ENCODE assay signal across 8 mouse cellular contexts in the genomic region with DNA sequence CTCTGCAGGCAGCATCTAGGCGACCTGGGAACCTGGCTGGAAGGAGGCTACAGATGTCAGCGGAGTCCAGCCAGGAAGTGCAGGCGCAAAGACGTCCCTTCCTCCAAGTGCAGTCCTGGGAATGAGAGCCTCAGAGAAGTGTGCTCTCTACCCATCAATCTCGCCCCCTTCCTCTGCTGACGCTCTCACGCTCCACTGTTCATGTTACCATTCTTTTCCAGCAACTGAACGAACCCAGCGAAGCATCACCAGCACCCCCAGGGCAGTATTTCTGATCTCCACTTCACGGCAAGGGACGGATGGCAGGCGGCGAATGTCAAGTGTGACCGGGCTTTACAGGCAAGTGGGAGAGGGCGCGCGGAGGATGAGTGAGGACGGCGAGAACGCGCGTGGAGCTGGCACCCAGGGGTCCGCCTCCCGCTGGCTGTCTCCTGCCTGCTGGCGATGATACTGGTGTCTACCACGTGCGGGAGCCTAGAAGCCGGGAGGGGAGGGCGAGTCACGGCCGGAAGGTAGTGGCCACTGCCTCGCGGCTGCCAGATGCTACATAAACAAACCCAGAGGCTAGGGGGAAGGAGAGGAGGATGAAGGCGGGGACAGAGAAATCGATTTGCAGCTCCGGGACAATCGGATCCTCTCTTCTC. TPM values are rescaled to one million over a fixed set of nuclear protein-coding genes. Genes with fewer than 3 reads are reported as not detected.
DNase-seq lines count a peak whose midpoint lies in the region; ATAC-seq and TF ChIP-seq lines count a peak whose summit lies in the region.

Gene Galntl6, minus strand, starts transcription at position 445 of the 644 bp plus-strand sequence.

- TF ChIP-seq CTCF in gastrocnemius, adult 2 months (IDR thresholded peaks at IDR 0.05), result no peak
- TF ChIP-seq CTCF in embryonic fibroblast, embryonic 13.5 days (IDR thresholded peaks at IDR 0.05; ENCODE audit: borderline replicate concordance, insufficient read depth, low read length), result no peak
- TF ChIP-seq CTCF in liver, embryonic 14.5 days (IDR thresholded peaks at IDR 0.05; ENCODE audit: low read depth), result no peak

- H3K4me3 ChIP-seq in gastrocnemius, adult 2 months, result peak within 1 kb of the TSS; percentile 63
- peak within 1 kb of the TSS; percentile 45 for H3K4me3 ChIP-seq in embryonic fibroblast, embryonic 13.5 days (ENCODE audit: insufficient read depth, low read length)
- H3K4me3 ChIP-seq in liver, embryonic 14.5 days (ENCODE audit: insufficient read depth in 1 of 2, low read depth in 2 of 2, low read length in 2 of 2), result peak within 1 kb of the TSS; percentile 8 to 22; a peak in 2 of 4 replicates

- intact Hi-C loops in gastrocnemius, adult 2 months (cut with DNase I), result no loop called here

- no peaks in the 10 kb centered on the region for H3K36me3 ChIP-seq in liver, embryonic 14.5 days (replicated peaks; ENCODE audit: control insufficient read depth, insufficient read depth, low read depth)

- WGBS in liver, embryonic 14.5 days (ENCODE audit: insufficient replicate concordance), result 2% methylated on average over 37 of the region's 37 CpGs

- TF ChIP-seq POLR2A in embryonic fibroblast, embryonic 13.5 days (IDR thresholded peaks at IDR 0.05; ENCODE audit: low read depth, low read length), result no peak

- no peak for TF ChIP-seq EP300 in liver, embryonic 14.5 days (IDR thresholded peaks at IDR 0.05; ENCODE audit: low read depth)

- peak within 1 kb of the TSS; percentile 46 for H3K4me2 ChIP-seq in liver, embryonic 14.5 days (ENCODE audit: low read depth)

- no peaks in the 10 kb centered on the region for H3K9me3 ChIP-seq in liver, embryonic 14.5 days (ENCODE audit: control insufficient read depth, low read length)

- no peak within 1 kb of the TSS for H3K9ac ChIP-seq in liver, embryonic 14.5 days (replicated peaks)

- no peak for ATAC-seq in liver, embryonic 14.5 days (ENCODE audit: insufficient read depth)

- H3K27ac ChIP-seq in gastrocnemius, adult 2 months, result no peak within 1 kb of the TSS
- H3K27ac ChIP-seq in embryonic fibroblast, embryonic 13.5 days (ENCODE audit: insufficient read depth, low read length), result no peak within 1 kb of the TSS
- H3K27ac ChIP-seq in liver, embryonic 14.5 days, result no peak within 1 kb of the TSS

- peak; percentile 14 for DNase-seq in gastrocnemius, adult 2 months
- no peak for DNase-seq in gastrocnemius, adult 18-20 months (ENCODE audit: low spot score)
- peak; percentile 26 for DNase-seq in ES-CJ7 (ENCODE audit: low read depth, low spot score)
- peak; percentile 8 for DNase-seq in kidney, postnatal 10 days
- DNase-seq in liver, embryonic 14.5 days (ENCODE audit: low read depth in 3 of 3, low spot score in 3 of 3), result no peak
- peak; percentile 37 to 52 for DNase-seq in right cerebral cortex, postnatal 36 days (ENCODE audit: low spot score in 2 of 2)
- no peak for DNase-seq in adrenal gland, postnatal 36 days

- H3K4me1 ChIP-seq in embryonic fibroblast, embryonic 13.5 days (ENCODE audit: control insufficient read depth, insufficient read depth, low read length), result peaks cover 3% of the 10 kb centered on the region; the same call in 1 of the 2 replicates
- H3K4me1 ChIP-seq in liver, embryonic 14.5 days (replicated peaks; ENCODE audit: control insufficient read depth in 2 of 2, insufficient read depth in 2 of 2, low read length in 1 of 2), result no peaks in the 10 kb centered on the region

- H3K27me3 ChIP-seq in liver, embryonic 14.5 days (ENCODE audit: control insufficient read depth, insufficient read depth, low read length), result peaks cover 11% of the 10 kb centered on the region

RNA-seq across cellular contexts. Expression of gene Galntl6, which starts in this region (rescaled TPM):
- not detected for total RNA-seq in gastrocnemius, adult 2 months (2021)
- not detected for total RNA-seq in gastrocnemius, adult 18-20 months (2021)
- polyA plus RNA-seq in embryonic fibroblast, embryonic 13.5 days (2011; ENCODE audit: insufficient read length, low read depth, missing spikeins), result 0.32 TPM in 1 of 2 replicates, not detected in the other
- polyA plus RNA-seq in liver, embryonic 14.5 days (2012; rRNA removed), result 0.01 TPM in 1 of 2 replicates, not detected in the other
- not detected in 2 replicates for polyA plus RNA-seq in liver, embryonic 14.5 days (2014; fragmentation: Nextera tagmentation; extraction: Ambion mirVana)
- total RNA-seq in adrenal gland, postnatal 36 days (2021), result under 1 TPM in 1 of 2 experiments, not detected in 1; 0.30 TPM

Comparison
In these comparisons a context has a peak if more than half of its experiments do, and no peak if none do; other contexts are left out.
1. Peak in DNase-seq and H3K4me3 ChIP-seq in gastrocnemius, adult 2 months; RNA of the gene not detected or under 1 TPM.
2. DNase-seq: peak in ES-CJ7 (single experiment), kidney, postnatal 10 days (single experiment) and right cerebral cortex, postnatal 36 days (2 of 2); none in gastrocnemius, adult 18-20 months (single experiment), liver, embryonic 14.5 days (0 of 3) and adrenal gland, postnatal 36 days (0 of 2).
3. Peak in every context shown above with its lines, with median percentiles within 50 percentile points of each other: H3K4me3 ChIP-seq.